In genomic region chr3:99239301-99240045, GRCm38 (mm10) we compare ENCODE assay signal across 20 mouse cellular contexts. TPM values are rescaled to one million over a fixed set of nuclear protein-coding genes. Genes with fewer than 3 reads are reported as not detected.
DNase-seq lines count a peak whose midpoint lies in the region; ATAC-seq and TF ChIP-seq lines count a peak whose summit lies in the region.
"Had no signal": no experiment of that assay in that cellular context is flagged by ENCODE, and none has a peak within 500 bp of the region (broad histone marks: within the 10 kb centered on the region; RNA-seq: fewer than 3 reads in every experiment).

No protein-coding gene starts in this region.

- H3K4me3 ChIP-seq in heart, adult 2 months, result no peak overlapping the region
- no peak overlapping the region for H3K4me3 ChIP-seq in neural tube, embryonic 15.5 days (replicated peaks)
- H3K4me3 ChIP-seq in limb, embryonic 10.5 days, result peak overlapping the region; percentile 65
- H3K4me3 ChIP-seq: forebrain, embryonic 15.5 days; hindbrain, embryonic 15.5 days; midbrain, embryonic 13.5 days had no signal

- no peak for TF ChIP-seq EP300 in heart, adult 2 months (IDR thresholded peaks at IDR 0.05; ENCODE audit: insufficient read depth, low read depth, low read length)

- no peaks in the 10 kb centered on the region for H3K9me3 ChIP-seq in neural tube, embryonic 15.5 days (replicated peaks)
- H3K9me3 ChIP-seq in limb, embryonic 10.5 days (replicated peaks), result no peaks in the 10 kb centered on the region
- H3K9me3 ChIP-seq: forebrain, embryonic 15.5 days; hindbrain, embryonic 15.5 days; midbrain, embryonic 13.5 days had no signal

- peak; percentile 77 for DNase-seq in heart, adult 11 months
- no peak for DNase-seq in heart, adult 2 months
- DNase-seq in neural tube, embryonic 10.5 days (ENCODE audit: extremely low spot score, low spot score), result peak; percentile 53
- DNase-seq in limb, embryonic 10.5 days (ENCODE audit: low spot score), result peak; percentile 51
- DNase-seq in spleen, postnatal 10 days (ENCODE audit: low spot score in 2 of 2), result no peak
- DNase-seq: adrenal gland, postnatal 10 days; cerebellum, adult 11-12 months; cerebellum, postnatal 25 days; liver; lung, adult 18-20 months; lung, postnatal 4 days; right cerebral cortex, postnatal 14 days had no signal

- intact Hi-C loops in heart, adult 2 months (cut with DNase I), result loop anchor here (5.0 kb wide), 1 partner anchor 628 kb away; no protein-coding TSS in a partner anchor

- peaks cover 1% of the 10 kb centered on the region; the same call in 1 of the 2 replicates for H3K4me1 ChIP-seq in heart, adult 2 months (ENCODE audit: control insufficient read depth, insufficient read depth, low read length)
- H3K4me1 ChIP-seq in neural tube, embryonic 15.5 days, result peaks cover 14% of the 10 kb centered on the region
- H3K4me1 ChIP-seq in limb, embryonic 10.5 days, result peaks cover 71% of the 10 kb centered on the region

- no peak for ATAC-seq in neural tube, embryonic 15.5 days (ENCODE audit: low FRiP score)
- no peak for ATAC-seq in megakaryocyte-erythroid progenitor cell, adult 5-6 weeks (replicated peaks; ENCODE audit: low FRiP score, low TSS enrichment, poor library complexity, severe bottlenecking)
- ATAC-seq: forebrain, embryonic 15.5 days; intestine, postnatal 0 days had no signal

- no peak overlapping the region for H3K4me2 ChIP-seq in neural tube, embryonic 15.5 days
- H3K4me2 ChIP-seq: forebrain, embryonic 15.5 days; hindbrain, embryonic 15.5 days; midbrain, embryonic 13.5 days had no signal

- H3K9ac ChIP-seq in heart, adult 2 months (ENCODE audit: low read depth, low read length), result no peak overlapping the region
- no peak overlapping the region for H3K9ac ChIP-seq in neural tube, embryonic 15.5 days (replicated peaks)
- H3K9ac ChIP-seq: forebrain, embryonic 15.5 days; hindbrain, embryonic 15.5 days; midbrain, embryonic 13.5 days had no signal

- no peak for TF ChIP-seq CTCF in heart, adult 2 months (IDR thresholded peaks at IDR 0.05)

- no peaks in the 10 kb centered on the region for H3K79me2 ChIP-seq in heart, adult 2 months (replicated peaks; ENCODE audit: control insufficient read depth, insufficient read depth, low read length)

- TF ChIP-seq POLR2A in heart, adult 2 months (IDR thresholded peaks at IDR 0.05; ENCODE audit: insufficient read depth, low read depth, low read length), result no peak

- H3K36me3 ChIP-seq in heart, adult 2 months (ENCODE audit: control insufficient read depth, insufficient read depth, low read length), result no peaks in the 10 kb centered on the region
- no peaks in the 10 kb centered on the region for H3K36me3 ChIP-seq in neural tube, embryonic 15.5 days
- H3K36me3 ChIP-seq in limb, embryonic 10.5 days, result no peaks in the 10 kb centered on the region
- H3K36me3 ChIP-seq: forebrain, embryonic 15.5 days; hindbrain, embryonic 15.5 days; midbrain, embryonic 13.5 days had no signal

- 9% methylated on average over 20 of the region's 20 CpGs for WGBS in heart, adult 2 months
- WGBS in neural tube, embryonic 15.5 days, result 2% methylated on average over 20 of the region's 20 CpGs
- WGBS in limb, embryonic 10.5 days, result 2% methylated on average over 20 of the region's 20 CpGs

- no peak overlapping the region for H3K27ac ChIP-seq in heart, adult 2 months
- H3K27ac ChIP-seq in neural tube, embryonic 15.5 days (replicated peaks), result no peak overlapping the region
- H3K27ac ChIP-seq in limb, embryonic 10.5 days, result peak overlapping the region; percentile 92
- H3K27ac ChIP-seq: forebrain, embryonic 15.5 days; hindbrain, embryonic 15.5 days; midbrain, embryonic 13.5 days had no signal

- peaks cover 38% of the 10 kb centered on the region for H3K27me3 ChIP-seq in heart, adult 2 months (ENCODE audit: control insufficient read depth, insufficient read depth, low read length)
- H3K27me3 ChIP-seq in neural tube, embryonic 15.5 days (replicated peaks), result peaks cover 95% of the 10 kb centered on the region
- peaks cover 87% of the 10 kb centered on the region for H3K27me3 ChIP-seq in limb, embryonic 10.5 days (ENCODE audit: low read depth, poor library complexity, severe bottlenecking)

RNA-seq across cellular contexts. Expression of gene Tbx15, which starts 0.7 kb away (rescaled TPM):
- total RNA-seq in heart, adult 2 months (2021), result under 1 TPM; 0.07 to 0.29 TPM
- 0.18 and 0.27 TPM in 2 replicates for polyA plus RNA-seq in heart, adult 2 months (2012; rRNA removed)
- polyA plus RNA-seq in neural tube, embryonic 15.5 days (2015; fragmentation: Nextera tagmentation; extraction: Ambion mirVana), result 0.19 and 0.29 TPM in 2 replicates
- 25.8 and 41.2 TPM in 2 replicates for polyA plus RNA-seq in limb, embryonic 10.5 days (2016; fragmentation: Nextera tagmentation; extraction: Ambion mirVana)
- total RNA-seq in megakaryocyte-erythroid progenitor cell, adult 5-6 weeks (2014; fragmentation: Nextera tagmentation), result not detected in 2 replicates
- total RNA-seq in megakaryocyte-erythroid progenitor cell, adult 5-6 weeks (2017), result not detected in 2 replicates
- total RNA-seq: granulocyte monocyte progenitor cell, adult 5-6 weeks had no signal
- polyA plus RNA-seq: intestine, postnatal 0 days; spleen, adult 2 months had no signal

Comparison
In these comparisons a context has a peak if more than half of its experiments do, and no peak if none do; other contexts are left out.
1. DNase-seq: peak in heart, adult 11 months (single experiment), neural tube, embryonic 10.5 days (single experiment) and limb, embryonic 10.5 days (single experiment); none in heart, adult 2 months (0 of 2) and spleen, postnatal 10 days (0 of 2).
2. RNA of gene Tbx15, which starts 0.7 kb away (polyA plus RNA-seq): 25.8 to 41.2 TPM in limb, embryonic 10.5 days; 0.19 to 0.29 TPM in neural tube, embryonic 15.5 days and 0.18 to 0.27 TPM in heart, adult 2 months; every median in the first group is over 10 times any median in the second.